Mouse (Mus musculus) left cerebral cortex, postnatal 10 days (tissue): Measurements from ENCODE around the gene Abcb1b. TPM values are rescaled to one million over a fixed set of nuclear protein-coding genes. Genes with fewer than 3 reads are reported as not detected.
"Not testable (repeated sequence)": the region's sequence is repeated elsewhere in the genome, so short reads cannot be mapped to it uniquely, and the experiment has no call there.

ENCODE experiments used
- DNase-seq, 2 experiments: peaks; one replicate each; pipeline ENCODE4 v3.0.0; 2021 to 2022; ENCODE audit warnings: low spot score in 2 of 2, mixed read lengths in 1 of 2; ENCODE audit errors: extremely low spot score in 1 of 2
- intact Hi-C: fragments of 180-260 bp; cut with DNase I; formaldehyde crosslinking; loops from one replicate; pipeline ENCODE4 v1.15.1; 2025
- total RNA-seq, 2 experiments: library from RNA; stranded (reverse); gene quantifications; 2 replicates each; pipeline ENCODE4 v1.2.3; 2021

Abcb1b gene
- total RNA-seq, 2 experiments from 2014 or later, result 2.6 to 2.9 TPM

DNA sequence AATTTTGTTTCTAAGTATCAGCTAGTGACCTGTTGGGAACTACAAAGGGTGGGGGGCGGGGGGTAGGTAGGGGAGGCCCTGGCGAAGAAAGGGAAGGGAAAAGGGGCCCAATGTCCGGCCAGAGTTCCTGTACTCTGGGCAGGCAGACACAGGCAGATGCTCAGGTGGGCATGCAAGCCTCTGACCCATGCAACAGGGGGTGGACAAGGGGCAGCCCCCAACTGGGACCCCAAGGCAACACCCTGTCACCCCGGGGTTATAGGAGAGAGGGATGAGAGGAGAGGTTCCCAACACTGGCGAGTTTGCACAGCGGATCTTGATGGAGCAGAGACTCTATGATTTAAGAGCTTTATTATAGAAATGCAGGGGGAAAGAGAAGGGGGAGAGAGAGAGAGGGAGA lies 59.3 kb downstream of the Abcb1b start:
- intact Hi-C loops, result no loop called here
- DNase-seq, result no peak

DNA sequence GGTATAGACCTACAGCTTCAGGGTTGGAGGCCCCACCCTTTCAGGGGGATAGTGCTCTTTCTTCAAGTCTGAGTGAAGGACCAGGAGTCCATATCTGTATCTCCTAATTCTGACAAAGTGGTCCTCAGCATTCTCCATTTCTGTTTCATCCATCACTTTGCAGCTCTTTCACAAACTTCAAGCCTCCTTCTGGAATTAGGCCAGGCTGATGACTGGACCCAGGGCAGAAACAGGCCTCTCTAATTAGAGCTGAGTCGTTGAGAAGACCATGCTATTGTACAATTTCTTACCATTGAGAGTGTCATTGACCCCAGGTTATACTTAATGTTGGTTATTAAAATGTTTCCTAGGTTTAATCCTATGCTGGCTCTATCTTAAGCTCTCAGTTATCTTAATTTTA lies 63.9 kb downstream of the Abcb1b start:
- intact Hi-C loops, result loop anchor here (10.0 kb wide), 1 partner anchor 183 kb away; no protein-coding TSS in a partner anchor
- DNase-seq, result no peak

DNA sequence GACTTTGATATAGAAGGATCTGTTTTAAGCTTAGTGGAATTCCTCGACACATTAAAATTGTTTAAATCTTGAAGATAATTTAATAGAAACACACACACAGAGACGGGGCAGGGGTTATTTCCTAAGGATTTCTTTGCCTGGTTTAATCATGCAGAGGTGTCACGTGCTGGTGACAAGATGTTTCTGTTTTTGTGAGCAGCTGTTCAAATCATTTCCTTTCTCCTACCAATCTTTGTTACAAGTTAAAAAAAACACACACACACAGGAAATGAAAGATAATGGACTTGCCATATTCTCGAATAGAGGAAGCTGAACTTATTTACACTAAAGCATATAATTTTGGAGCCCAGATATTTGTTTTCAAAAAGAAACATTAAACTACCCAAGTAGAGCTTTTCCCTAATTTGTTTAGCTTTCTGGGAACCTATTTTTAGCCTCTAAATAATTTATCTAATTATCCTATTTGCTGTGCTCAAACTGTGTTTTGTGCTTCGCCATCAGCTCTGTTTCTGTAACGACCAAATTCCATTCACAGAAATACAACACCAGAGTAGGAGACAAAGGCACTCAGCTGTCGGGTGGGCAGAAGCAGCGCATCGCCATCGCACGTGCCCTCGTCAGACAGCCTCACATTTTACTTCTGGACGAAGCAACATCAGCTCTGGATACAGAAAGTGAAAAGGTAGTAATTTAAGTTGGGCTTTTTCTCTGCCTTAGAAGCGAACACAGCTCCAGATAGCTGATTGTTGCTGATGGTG lies 65.8 kb downstream of the Abcb1b start:
- intact Hi-C loops, result loop anchor here (10.0 kb wide), 1 partner anchor 181 kb away; no protein-coding TSS in a partner anchor
- DNase-seq, result no peak

DNA sequence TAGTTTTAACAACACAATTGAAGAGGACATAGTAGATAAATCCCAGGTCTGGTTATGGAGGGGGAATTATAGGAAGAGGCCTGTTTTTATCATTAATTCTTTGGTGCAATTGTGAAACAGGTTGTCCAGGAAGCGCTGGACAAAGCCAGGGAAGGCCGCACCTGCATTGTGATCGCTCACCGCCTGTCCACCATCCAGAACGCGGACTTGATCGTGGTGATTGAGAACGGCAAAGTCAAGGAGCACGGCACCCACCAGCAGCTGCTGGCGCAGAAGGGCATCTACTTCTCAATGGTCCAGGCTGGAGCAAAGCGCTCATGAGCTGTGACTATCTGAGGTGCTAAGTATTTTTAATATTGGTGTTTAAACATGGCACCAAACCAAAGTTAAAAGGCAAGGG lies 67.7 kb downstream of the Abcb1b start:
- not testable (repeated sequence) for DNase-seq
- intact Hi-C loops, result loop anchor here (10.0 kb wide), 1 partner anchor 179 kb away; no protein-coding TSS in a partner anchor

DNA sequence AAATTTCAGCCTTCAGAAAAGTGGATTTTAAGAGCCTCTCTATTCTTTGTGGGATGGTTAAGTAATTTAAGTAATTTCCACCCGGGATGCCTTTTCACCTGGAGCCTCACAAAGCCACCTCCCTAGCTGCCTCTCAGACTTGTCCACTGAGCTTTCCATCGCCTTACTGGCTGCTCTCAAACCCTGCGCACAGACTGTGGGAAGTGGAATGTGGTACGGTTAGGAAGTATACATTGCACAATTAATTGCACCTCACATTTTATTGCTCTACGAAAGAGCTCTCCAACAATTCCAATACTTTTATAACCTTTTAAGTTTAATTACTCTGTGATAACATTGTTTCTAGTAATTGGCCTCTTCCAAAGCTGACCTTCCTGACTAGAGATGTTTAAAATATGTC lies 68.4 kb downstream of the Abcb1b start:
- DNase-seq, result no peak
- intact Hi-C loops, result loop anchor here (10.0 kb wide), 1 partner anchor 178 kb away; no protein-coding TSS in a partner anchor

DNA sequence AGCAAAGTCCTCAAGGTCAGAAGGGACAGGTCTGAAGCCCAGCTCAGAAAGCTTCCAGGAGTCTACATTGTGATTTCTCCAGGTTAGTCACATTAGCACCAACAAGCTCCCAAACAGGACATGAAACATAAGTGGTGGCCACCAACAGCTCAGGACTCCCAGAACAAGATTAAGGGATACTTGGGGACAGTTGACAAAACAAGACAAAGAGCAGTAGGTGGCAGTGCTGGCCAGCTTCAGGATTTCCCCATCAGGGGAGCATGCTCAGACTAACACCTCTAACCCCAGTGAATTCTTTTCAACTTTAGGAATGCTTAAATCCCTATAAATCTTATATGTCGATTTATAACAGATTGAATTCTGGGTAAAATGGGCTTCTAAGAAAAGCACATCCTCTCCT lies 70.1 kb downstream of the Abcb1b start:
- intact Hi-C loops, result loop anchor here (10.0 kb wide), 1 partner anchor 177 kb away; no protein-coding TSS in a partner anchor
- peak in 1 of 2 experiments; percentile 22 for DNase-seq

DNA sequence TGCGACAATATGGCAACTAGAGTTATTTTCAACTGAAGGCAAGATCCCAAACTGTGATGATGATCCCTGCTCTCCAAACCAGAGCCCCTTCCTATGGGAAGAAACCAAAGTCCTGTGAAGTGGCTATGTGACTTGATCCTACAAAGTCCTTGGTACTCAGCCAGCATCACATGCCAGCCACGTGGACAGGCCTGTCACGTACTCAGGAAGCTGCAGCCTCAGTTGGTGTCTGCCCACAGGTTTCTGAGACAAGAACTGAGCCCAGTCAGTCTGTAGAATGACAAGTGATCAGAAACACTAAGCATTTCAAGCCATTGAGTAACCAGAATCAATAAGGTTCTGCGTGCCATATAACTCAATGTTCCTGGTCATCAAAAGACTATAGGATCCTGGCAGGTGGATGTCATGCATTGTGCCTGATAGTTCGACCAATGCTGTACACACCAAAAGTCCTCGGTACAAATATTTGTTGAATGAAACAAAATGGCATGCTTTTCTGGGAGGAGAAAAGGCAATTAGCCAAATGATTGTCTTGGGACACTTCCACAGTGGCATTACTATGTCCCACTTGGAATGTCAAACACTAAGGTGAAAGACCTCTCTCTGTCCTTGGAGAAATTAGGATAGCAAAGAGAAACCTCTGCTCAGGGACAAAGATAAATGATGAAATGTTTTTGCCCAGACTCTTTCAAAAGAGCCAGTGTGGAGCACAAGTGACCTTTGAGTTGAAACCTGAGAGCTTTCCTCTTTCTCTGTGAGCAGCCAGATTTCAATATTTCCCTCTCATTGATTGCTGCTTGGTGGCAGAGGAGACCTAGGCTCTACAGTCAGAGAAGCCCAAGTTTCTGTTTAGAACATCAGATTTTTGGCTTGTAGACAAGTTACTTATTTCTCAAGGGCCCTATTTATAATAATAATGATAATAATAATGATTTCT lies 75.3 kb downstream of the Abcb1b start:
- DNase-seq, result no peak
- intact Hi-C loops, result loop anchor here (5.0 kb wide), 1 partner anchor 384 kb away; no protein-coding TSS in a partner anchor

DNA sequence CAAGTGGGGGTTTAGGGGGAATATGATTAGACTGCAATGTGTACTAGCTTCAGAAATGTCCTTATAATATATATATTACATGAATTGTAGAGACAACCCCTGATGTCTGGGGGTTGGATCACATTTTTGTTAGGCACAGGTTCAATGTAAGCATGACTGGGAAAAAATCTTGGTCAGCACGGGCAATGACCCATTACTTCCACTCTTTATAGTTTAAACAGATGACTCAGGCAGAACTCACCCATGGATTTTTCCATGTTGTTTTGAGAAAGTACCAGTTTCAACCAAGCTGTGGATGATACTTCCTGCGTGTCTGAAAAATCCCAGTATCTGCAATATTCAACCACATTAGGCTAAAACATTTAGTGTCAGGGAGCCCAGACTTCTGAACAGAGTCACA lies 79.1 kb downstream of the Abcb1b start:
- intact Hi-C loops, result no loop called here
- DNase-seq, result no peak

DNA sequence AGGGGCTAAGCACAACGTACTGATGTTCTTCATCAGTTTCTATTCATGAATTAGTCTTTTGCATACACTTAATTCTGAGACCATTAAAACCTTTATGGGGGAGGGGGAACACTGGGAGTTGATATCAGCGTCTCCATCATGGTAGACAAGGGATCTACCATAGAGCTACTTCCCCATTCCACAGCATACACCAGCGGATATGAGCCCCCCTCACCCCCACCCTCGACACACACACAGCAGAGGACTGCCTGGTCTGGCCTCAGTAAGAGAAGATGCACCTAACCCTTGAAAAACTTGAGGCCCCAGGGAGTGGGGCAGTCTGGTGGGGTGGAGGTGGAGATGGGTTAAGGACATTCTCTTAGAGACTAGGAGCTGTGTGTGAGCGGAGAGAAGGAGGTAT lies 79.9 kb downstream of the Abcb1b start:
- intact Hi-C loops, result no loop called here

DNA sequence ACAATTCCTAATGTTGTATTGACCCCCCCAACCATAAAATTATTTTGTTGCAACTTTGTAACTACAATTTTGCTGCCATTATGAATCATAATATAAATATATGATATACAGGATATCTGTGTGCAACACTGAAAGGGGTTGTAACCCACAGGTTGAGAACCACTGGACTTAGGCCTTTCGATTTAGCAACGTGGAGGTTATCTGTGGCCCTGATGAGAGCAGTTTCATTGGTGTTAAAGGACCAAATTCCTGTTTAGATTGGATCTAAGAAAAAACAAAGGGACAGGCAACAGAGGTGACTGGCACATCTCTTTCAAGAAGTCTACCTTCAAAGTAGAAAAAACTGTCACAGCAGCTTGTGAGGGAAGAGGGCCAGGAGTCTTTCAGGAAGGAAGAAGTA lies 87.9 kb downstream of the Abcb1b start:
- DNase-seq, result no peak
- intact Hi-C loops, result no loop called here

More for the DNA sequence above, 79.9 kb downstream of the Abcb1b start:
- DNase-seq, result no peak

DNA sequence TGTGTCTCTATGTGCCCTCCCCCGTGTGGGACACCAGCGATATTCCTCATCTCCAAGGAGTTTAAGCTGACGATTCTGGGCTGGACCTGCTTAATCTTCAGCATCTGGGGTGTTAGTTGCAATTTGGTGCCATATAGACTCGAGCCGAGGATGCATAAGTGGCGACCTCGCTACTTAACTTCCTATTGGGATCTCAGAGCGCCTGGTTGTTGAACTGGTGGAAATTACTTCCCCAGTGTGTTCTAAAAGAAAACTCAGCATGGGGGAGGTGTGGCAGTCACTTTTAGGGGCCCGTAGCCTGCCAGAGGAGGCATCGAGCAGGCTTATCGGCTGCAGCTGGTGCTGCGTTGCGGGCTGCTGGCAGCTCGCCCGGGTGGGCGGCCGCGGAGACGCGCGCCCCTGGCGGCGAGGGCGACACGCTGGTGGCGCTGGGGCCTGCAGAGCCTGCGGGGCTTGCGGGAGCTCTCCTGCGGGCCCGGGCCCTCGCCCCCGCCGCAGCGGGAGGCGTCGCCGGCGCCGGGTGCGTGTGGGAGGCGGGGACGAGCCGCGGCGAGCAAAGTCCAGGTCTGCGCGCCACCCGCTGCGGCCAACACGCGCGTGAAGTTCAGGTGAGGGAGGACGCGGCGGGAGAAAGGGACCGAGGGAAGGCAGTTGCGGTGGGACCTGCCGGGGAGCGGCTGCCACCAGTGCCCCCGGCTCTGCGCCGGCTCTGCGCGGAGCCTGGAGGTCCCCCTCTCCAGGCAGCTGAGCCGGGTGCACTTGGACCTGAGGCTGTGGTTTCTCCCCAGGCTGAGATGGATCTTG lies 95.6 kb downstream of the Abcb1b start, which contains the start of gene Abcb4:
Gene Abcb4, plus strand, starts transcription at position 418 of the 804 bp plus-strand sequence.
- peak; percentile 37 to 81 for DNase-seq
- intact Hi-C loops, result no loop called here

DNA sequence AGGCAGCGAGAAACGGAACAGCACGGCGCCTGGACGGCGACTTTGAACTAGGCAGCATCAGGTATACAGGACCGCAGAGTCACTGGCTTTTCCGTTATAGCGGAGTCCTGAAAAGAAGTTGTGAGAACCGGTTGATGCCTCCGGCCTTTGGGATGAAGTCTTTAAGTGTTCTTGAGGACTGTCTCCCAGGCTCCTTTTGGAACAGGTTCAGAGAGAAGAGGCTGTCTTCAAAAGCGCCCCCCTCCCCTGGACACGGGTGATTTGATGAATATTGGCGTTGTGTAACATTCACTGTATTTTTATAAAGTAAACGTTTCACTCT lies 96.1 kb downstream of the Abcb1b start:
- no peak for DNase-seq
- intact Hi-C loops, result no loop called here

DNA sequence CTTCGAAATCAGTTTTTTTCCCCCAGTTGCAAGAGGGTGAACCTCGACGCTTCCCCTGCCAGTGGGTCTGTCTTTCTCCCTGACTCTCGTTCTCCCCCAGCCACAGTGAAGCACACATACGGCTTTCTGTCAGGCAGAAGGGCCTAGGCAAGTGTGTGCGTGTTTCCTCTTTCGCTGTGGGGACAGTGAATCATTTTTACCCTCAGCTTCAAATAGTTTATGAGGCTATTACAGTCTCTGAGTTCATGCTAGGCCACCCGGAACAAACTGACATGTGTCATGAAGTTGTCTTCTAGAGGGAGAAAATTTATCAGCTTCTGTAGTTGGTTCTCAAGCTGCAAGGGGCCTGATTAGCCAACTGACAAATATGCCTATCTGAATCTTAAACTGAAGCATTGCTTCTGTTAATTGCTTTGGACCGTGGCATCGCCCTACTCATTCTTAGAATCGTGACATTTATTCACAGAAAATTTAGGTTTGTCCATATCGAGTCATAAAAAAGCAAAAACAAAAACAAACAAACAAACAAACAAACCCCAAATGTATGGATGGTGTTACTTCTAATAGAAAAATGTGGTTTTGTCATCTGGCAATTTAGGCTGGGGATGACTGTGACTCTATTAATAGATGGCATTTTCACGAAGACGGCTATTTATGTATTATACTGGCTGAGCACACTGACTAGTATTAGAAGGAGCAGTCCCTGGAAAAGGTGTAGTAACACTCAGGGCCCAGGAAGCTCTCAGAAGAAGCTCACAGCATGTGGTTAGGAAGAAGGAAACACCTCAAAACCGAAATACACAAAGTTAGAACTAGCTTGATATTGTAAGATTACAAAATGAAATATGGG lies 96.9 kb downstream of the Abcb1b start:
- DNase-seq, result no peak
- intact Hi-C loops, result no loop called here

DNA sequence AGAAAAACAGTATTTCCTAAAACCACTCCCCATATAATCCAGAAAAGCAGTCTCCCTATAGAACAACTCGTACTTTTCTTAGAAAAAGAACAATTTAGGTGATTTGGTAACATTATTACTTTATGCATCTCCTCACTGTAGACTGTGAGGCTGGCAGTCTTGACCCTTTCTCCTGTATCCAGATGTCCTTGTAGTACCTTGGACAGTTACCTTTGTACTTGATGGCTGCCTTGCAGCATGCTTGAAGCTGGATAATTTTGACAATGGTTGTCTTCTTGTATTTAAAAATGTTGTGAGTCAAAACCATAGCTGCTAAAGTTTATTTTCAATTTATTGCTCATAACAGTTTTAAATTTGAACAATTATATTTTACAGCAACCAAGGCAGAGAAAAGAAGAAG lies 98.3 kb downstream of the Abcb1b start:
- intact Hi-C loops, result no loop called here
- no peak for DNase-seq

DNA sequence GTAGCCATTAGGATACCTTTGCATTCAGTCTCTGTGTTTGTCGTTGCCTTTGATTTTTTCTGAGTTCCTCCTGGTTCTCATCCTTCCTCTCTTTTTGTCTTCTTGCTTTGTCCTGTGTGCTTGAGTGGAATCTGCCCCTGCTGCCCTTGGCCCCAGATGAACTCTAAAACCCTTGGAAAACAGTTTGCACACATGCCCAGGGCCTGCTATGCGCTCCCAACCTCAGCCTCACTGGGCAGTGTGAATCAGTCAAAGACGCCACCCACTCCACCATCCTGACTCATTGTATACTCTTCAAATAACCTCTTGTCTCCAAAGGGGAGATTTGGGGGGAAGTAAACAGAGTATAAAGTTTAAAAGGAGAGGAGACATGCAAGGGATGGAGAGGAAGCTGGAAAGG lies 100.3 kb downstream of the Abcb1b start:
- intact Hi-C loops, result no loop called here
- no peak for DNase-seq

DNA sequence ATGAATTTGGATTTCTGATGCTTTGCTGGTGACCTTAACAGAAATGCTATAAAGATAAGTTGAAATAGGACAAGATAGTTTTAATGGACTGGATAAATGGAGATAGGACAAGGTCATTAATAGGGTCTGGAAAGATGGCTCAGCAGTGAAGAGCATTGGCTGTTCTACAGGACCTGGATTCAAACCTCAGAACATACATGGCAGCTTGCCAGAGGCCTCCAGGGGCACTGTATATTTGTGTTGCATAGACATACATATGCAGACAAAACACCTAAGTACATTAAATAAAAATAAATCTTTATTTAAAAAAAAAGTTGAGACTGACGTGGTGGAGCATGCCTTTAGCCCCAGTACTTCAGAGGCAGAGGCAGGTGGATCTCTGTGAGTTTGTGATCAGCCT lies 103.1 kb downstream of the Abcb1b start:
- intact Hi-C loops, result no loop called here
- no peak for DNase-seq

DNA sequence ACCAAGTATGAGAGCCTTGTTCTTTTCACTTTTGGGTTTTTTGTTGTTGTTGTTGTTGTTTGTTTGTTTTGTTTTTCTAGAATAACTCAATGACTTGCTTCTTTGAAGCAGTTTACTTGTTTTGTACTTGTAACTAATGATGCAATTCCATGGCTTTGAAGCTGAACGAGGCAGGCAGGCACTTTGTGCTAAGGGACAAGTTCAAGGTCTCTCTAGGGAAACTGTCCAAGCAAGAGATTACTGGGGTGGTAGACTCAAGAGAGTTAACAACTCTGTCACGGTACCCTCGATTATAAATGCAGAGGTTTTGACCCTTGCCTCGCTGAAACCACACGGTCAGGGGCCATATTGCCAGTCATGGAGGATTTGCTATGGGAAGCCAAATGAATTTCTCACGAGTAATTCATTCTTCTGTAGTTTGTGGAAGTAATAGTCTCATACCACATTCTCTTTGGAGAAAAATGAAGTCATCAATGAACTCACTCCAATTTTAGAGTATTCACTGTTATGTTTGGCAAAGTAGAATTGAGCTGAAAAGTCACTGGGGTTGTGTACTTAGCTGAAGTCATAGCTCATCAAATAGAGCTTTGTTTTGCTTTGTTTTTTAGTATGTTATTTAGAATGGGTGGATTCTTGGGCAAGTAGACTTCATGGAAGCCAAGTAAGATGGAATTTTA lies 104.3 kb downstream of the Abcb1b start:
- no peak for DNase-seq
- intact Hi-C loops, result no loop called here

DNA sequence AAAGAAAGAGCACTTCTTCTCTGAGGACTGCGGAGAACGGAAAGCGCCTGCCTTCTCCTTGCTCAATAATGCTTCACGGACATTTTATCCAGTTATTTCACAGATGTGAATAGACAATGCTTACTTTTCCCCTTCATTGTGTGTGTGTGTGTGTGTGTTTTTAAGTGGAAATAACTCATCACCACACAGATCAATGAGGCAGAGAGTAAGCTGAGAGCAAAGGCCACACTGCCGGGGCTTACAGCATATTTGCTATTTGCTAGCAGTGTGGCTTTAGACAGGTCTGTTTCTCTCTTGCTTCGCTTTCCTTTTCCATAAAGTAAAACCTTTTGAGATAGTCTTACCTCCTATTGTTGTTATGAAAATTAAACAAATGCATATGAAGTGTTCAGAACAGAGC lies 106.6 kb downstream of the Abcb1b start:
- intact Hi-C loops, result no loop called here
- DNase-seq, result no peak
